Mouse (Mus musculus) forebrain, embryonic 12.5 days (tissue): Measurements from ENCODE around the gene Rps9. TPM values are rescaled to one million over a fixed set of nuclear protein-coding genes. Genes with fewer than 3 reads are reported as not detected.

Source experiments
- ATAC-seq: fragments of 200-750 bp; cut with Nextera tagmentation; 2 replicates; pipeline ENCODE4 v1.8.0; 2017; ENCODE audit warnings: moderate TSS enrichment; ENCODE audit not compliant: low FRiP score
- H3K27ac ChIP-seq: fragments of 300-500 bp; sonication (generic); 2 replicates; pipeline ENCODE4 v1.5.1; 2016; ENCODE audit warnings: mild to moderate bottlenecking
- H3K27me3 ChIP-seq: fragments of 300-500 bp; sonication (generic); 2 replicates; pipeline ENCODE4 v1.6.1; 2016; ENCODE audit warnings: mild to moderate bottlenecking
- H3K36me3 ChIP-seq: fragments of 300-500 bp; sonication (generic); replicated peaks from 2 replicates; pipeline ENCODE4 v1.6.1; 2016; ENCODE audit warnings: mild to moderate bottlenecking
- H3K4me1 ChIP-seq: fragments of 300-500 bp; sonication (generic); 2 replicates; pipeline ENCODE4 v1.6.1; 2016
- H3K4me2 ChIP-seq: fragments of 300-500 bp; sonication (generic); 2 replicates; pipeline ENCODE4 v1.6.1; 2016; ENCODE audit warnings: mild to moderate bottlenecking, moderate library complexity
- H3K4me3 ChIP-seq: fragments of 300-500 bp; sonication (generic); replicated peaks from 2 replicates; pipeline ENCODE4 v1.5.1; 2016; ENCODE audit warnings: mild to moderate bottlenecking
- H3K9ac ChIP-seq: fragments of 300-500 bp; sonication (generic); 2 replicates; pipeline ENCODE4 v1.6.1; 2016; ENCODE audit warnings: mild to moderate bottlenecking
- H3K9me3 ChIP-seq: fragments of 300-500 bp; sonication (generic); 2 replicates; pipeline ENCODE4 v1.6.1; 2016
- WGBS: fragments of 180-500 bp; shearing (Covaris S2); methylation state at CpG from one replicate; pipeline ENCODE4 v1.1.7; 2016; 5-methylcytosine and 5-hydroxymethylcytosine counted together
- polyA plus RNA-seq: library from polyadenylated mRNA; unstranded; fragments of >200 nt; fragmentation: Nextera tagmentation; extraction: Ambion mirVana; gene quantifications from 2 replicates; pipeline ENCODE4 v1.2.1, GENCODE M21; 2016

Rps9 gene
- 1,127 and 1,163 TPM in 2 replicates for polyA plus RNA-seq

GRCm38 (mm10) chr7:3703879-3704441 is at the start of gene Rps9:
TSS of gene Rps9 (plus strand) at chr7:3703993.
- ATAC-seq, result peak; percentile 97
- Histone ChIP-seq H3K9me3 (no peaks in the 10 kb centered on the region), H3K27me3 (no peaks in the 10 kb centered on the region), H3K9ac (peak within 1 kb of the TSS; percentile 93), H3K4me3 (peak within 1 kb of the TSS; percentile 88), H3K27ac (peak within 1 kb of the TSS; percentile 95), H3K4me2 (peak within 1 kb of the TSS; percentile 93), H3K36me3 (peaks cover 55% of the 10 kb centered on the region), H3K4me1 (peaks cover 23% of the 10 kb centered on the region)
- 1% methylated on average over 42 of the region's 42 CpGs for WGBS

- no peak for ATAC-seq
- Histone ChIP-seq H3K27me3 (no peaks in the 10 kb centered on the region), H3K9ac (no peak overlapping the region), H3K9me3 (no peaks in the 10 kb centered on the region), H3K36me3 (peaks cover 99% of the 10 kb centered on the region), H3K4me3 (no peak overlapping the region), H3K27ac (no peak overlapping the region), H3K4me2 (no peak overlapping the region), H3K4me1 (no peaks in the 10 kb centered on the region)
- WGBS, result 94% methylated on average over 4 of the region's 4 CpGs
Observed at GRCm38 (mm10) chr7:3656966-3657365, 46.8 kb upstream of the Rps9 start.

DNA sequence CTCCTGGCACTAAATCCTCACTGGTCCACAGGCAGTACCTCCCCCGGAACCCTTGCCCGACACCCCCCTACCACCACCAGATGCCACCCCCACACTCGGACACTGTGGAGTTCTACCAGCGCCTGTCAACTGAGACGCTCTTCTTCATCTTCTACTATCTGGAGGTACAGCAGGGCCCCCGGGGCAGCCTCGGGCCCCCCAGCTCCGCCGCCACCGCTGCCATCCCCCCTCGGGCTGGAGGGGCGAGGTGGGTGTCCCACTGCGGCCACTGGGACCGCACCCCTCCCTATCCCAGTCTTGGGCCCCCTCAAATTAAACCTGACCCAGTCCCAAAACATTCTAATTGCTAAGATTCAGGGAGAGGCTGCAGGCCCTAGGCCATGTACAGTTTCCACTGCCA is 45.2 kb upstream of the Rps9 start:
- Histone ChIP-seq H3K36me3 (peaks cover 99% of the 10 kb centered on the region), H3K27ac (no peak overlapping the region), H3K4me3 (no peak overlapping the region), H3K27me3 (no peaks in the 10 kb centered on the region), H3K4me2 (no peak overlapping the region), H3K9ac (no peak overlapping the region), H3K4me1 (peaks cover 2% of the 10 kb centered on the region), H3K9me3 (no peaks in the 10 kb centered on the region)
- no peak for ATAC-seq
- WGBS, result 93% methylated on average over 14 of the region's 14 CpGs

DNA sequence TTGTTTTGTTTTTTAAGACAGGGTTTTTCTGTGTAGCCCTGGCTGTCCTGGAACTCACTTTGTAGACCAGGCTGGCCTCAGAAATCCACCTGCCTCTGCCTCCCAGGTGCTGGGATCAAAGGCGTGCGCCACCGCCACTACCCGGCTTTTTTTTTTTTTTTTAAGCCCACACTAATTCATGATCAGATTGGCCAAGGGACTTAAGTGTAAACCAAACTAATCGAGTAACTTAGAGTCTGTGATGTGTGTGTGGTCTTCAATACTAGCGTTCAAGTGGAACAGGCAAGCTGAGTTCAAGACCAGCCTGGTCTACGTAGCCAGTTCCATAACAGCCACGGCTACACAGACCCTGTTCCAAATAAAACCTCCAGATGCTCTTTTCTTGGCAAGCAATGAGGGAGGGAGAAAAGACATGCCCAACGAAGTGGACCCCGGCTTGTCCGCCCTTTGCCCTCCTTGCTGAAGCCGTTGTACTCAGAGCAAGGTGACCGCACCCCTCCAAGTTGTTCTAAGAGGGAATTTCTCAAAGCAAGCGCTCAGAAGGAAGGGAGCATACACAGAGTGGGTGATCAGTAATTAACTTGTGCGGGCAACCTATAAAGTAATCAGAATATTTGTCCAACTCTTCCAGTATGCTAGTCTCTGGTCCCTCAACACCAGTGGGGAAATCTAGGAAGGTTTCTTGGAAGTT is 39.1 kb upstream of the Rps9 start:
- Histone ChIP-seq H3K4me1 (peaks cover 20% of the 10 kb centered on the region), H3K4me2 (peak overlapping the region; percentile 79), H3K27ac (peak overlapping the region; percentile 78), H3K9ac (peak overlapping the region; percentile 72), H3K4me3 (peak overlapping the region; percentile 62), H3K36me3 (peaks cover 39% of the 10 kb centered on the region), H3K27me3 (no peaks in the 10 kb centered on the region), H3K9me3 (no peaks in the 10 kb centered on the region)
- ATAC-seq, result peak; percentile 30; the same call in 1 of the 2 replicates
- 35% methylated on average over 15 of the region's 15 CpGs for WGBS

DNA sequence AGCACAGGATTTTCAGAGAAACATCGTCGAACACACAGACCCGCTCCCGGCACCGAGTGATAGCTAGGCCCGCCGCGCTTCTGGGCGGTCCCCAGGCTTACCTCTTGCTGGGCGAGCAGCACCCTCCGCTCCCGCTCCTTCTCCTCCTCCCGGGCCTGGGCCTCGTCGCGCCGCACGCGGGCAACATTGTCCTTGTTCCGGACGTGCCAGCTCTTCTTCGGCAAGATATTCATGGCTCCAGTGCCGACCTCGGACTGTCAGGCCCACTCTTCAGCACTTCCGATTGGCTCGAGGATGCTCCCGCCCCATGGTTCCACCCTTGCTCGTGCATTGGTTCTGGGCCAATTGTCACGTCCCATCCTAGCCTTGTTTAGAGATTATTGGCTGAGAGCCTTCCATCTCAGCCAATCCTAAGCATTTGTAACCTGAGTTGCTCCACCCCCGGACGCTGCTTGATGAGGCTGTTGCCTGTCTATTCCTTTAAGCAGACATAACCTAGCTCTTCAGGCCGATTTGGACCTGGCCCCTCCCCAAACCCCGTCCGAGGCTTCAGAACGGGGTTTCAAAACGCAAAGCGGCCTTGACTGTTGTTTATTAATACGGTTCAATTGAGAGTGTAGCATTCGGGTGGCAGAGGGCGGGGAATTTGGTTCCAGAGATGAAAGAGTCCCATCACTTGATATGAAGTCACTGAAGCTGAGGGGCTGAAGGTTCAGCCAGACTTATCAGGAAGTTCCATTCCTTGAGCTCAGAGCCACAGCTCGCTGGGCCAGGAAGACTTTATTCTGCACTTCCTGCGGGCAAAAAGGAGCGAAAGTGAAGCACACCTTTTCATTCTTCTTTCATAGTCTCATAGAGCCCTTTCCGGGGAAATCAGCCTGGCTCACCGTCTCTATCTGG is 38.3 kb upstream of the Rps9 start, which contains the start of gene Leng1:
Gene Leng1, minus strand, starts transcription at position 626 of the 900 bp plus-strand sequence.
- Histone ChIP-seq H3K4me2 (peak within 1 kb of the TSS; percentile 79), H3K27me3 (no peaks in the 10 kb centered on the region), H3K4me3 (peak within 1 kb of the TSS; percentile 62), H3K27ac (peak within 1 kb of the TSS; percentile 78), H3K9ac (peak within 1 kb of the TSS; percentile 72), H3K36me3 (peaks cover 31% of the 10 kb centered on the region), H3K9me3 (no peaks in the 10 kb centered on the region), H3K4me1 (peaks cover 20% of the 10 kb centered on the region)
- WGBS, result 5% methylated on average over 43 of the region's 45 CpGs
- ATAC-seq, result peak; percentile 99

DNA sequence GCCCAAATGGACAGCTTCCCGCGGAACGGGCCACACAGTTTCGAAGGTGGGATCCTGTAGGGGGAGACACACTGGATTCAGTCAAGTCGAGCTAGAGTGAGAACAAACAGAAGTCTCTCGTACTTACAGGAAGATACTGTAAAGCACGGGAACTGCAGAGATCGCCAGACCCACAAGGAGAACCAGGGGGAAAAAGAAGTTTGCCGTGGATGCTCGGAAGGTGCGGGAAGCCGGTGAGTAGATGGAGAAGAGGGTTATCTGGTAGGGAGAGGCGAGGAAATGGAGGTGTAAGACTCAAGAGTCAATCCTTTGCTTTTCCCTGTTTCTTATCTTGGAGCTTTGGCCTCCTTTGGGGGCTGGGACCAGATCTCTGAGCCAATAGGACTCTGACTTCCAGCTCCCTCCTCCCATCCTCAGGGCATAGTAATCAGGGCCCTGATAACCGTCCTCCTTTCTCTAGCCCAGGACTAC is 36.8 kb upstream of the Rps9 start:
- Histone ChIP-seq H3K27me3 (no peaks in the 10 kb centered on the region), H3K9me3 (no peaks in the 10 kb centered on the region), H3K4me3 (no peak overlapping the region), H3K4me2 (no peak overlapping the region), H3K4me1 (peaks cover 20% of the 10 kb centered on the region), H3K9ac (no peak overlapping the region), H3K36me3 (peaks cover 17% of the 10 kb centered on the region), H3K27ac (no peak overlapping the region)
- WGBS, result 18% methylated on average over 14 of the region's 14 CpGs
- ATAC-seq, result no peak

GRCm38 (mm10) chr7:3674507-3675227 is 29.1 kb upstream of the Rps9 start:
- no peaks in the 10 kb centered on the region for H3K9me3 ChIP-seq
- no peak overlapping the region for H3K9ac ChIP-seq
- no peaks in the 10 kb centered on the region; the same call in 1 of the 2 replicates for H3K36me3 ChIP-seq
- H3K4me3 ChIP-seq, result no peak overlapping the region
- H3K27ac ChIP-seq, result no peak overlapping the region
- no peaks in the 10 kb centered on the region for H3K27me3 ChIP-seq
- ATAC-seq, result peak; percentile 90
- H3K4me1 ChIP-seq, result no peaks in the 10 kb centered on the region
- H3K4me2 ChIP-seq, result no peak overlapping the region
- 78% methylated on average over 10 of the region's 10 CpGs for WGBS

DNA sequence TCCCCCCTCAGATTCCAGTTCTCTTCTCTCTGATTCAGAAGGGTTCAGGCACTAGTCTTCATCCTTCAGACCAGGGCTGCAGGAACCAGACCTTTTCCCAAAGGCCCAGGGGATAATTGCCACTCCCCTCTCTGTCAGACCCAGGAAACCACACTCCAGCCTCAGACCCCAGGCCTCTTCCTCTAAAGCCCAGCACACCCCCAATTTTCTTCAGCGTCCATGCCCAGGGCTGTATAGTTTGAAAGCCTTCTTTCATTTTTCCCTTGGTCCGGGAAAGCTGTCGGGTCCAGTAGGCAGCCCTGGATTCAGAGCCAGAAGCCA is 28.6 kb upstream of the Rps9 start:
- H3K27me3 ChIP-seq, result no peaks in the 10 kb centered on the region
- no peak overlapping the region for H3K9ac ChIP-seq
- no peak overlapping the region for H3K4me3 ChIP-seq
- H3K9me3 ChIP-seq, result no peaks in the 10 kb centered on the region
- no peaks in the 10 kb centered on the region for H3K4me1 ChIP-seq
- WGBS, result 76% methylated on average over 3 of the region's 3 CpGs
- H3K27ac ChIP-seq, result no peak overlapping the region
- ATAC-seq, result no peak; the same call in 1 of the 2 replicates
- no peaks in the 10 kb centered on the region; the same call in 1 of the 2 replicates for H3K36me3 ChIP-seq
- H3K4me2 ChIP-seq, result no peak overlapping the region

DNA sequence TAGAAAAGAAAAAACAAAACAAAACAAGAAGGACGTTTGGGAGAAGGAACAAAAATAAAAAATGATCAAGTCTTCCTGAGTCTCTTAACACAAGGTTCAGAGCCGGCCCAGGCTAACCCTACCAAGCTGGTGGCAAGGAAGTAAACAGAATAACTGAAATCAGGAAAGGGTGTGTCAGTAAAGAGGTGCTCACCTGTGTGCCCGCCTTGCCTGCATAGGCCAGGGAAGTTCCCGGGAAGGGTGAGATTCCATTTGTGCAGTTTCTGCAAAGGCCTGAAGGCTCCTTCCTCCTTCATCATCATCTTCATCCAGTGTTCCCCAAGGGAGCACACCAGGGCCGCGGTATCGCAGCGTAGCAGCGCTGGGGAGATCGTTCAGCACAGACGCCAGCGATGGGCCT is 27.4 kb upstream of the Rps9 start:
- no peak overlapping the region for H3K9ac ChIP-seq
- no peaks in the 10 kb centered on the region; the same call in 1 of the 2 replicates for H3K36me3 ChIP-seq
- H3K4me3 ChIP-seq, result no peak overlapping the region
- H3K4me1 ChIP-seq, result no peaks in the 10 kb centered on the region
- no peak overlapping the region for H3K27ac ChIP-seq
- H3K4me2 ChIP-seq, result no peak overlapping the region
- WGBS, result 89% methylated on average over 12 of the region's 12 CpGs
- H3K9me3 ChIP-seq, result no peaks in the 10 kb centered on the region
- no peaks in the 10 kb centered on the region for H3K27me3 ChIP-seq
- no peak for ATAC-seq

- WGBS, result 52% methylated on average over 9 of the region's 9 CpGs
- no peaks in the 10 kb centered on the region; the same call in 1 of the 2 replicates for H3K36me3 ChIP-seq
- no peak within 1 kb of the TSS for H3K27ac ChIP-seq
- H3K9me3 ChIP-seq, result no peaks in the 10 kb centered on the region
- H3K27me3 ChIP-seq, result no peaks in the 10 kb centered on the region
- no peak within 1 kb of the TSS for H3K4me3 ChIP-seq
- no peaks in the 10 kb centered on the region for H3K4me1 ChIP-seq
- H3K4me2 ChIP-seq, result no peak within 1 kb of the TSS
- no peak within 1 kb of the TSS for H3K9ac ChIP-seq
- ATAC-seq, result no peak
Observed at GRCm38 (mm10) chr7:3677342-3677741, 26.5 kb upstream of the Rps9 start, which contains the start of gene Tmc4. TSS of gene Tmc4 (minus strand) at chr7:3677553.

- no peak overlapping the region for H3K4me2 ChIP-seq
- H3K9me3 ChIP-seq, result no peaks in the 10 kb centered on the region
- WGBS, result 70% methylated on average over 10 of the region's 10 CpGs
- H3K27ac ChIP-seq, result peak overlapping the region; percentile 77
- H3K36me3 ChIP-seq, result 0 out of 2 replicates have a peak, but pooled peaks cover 17% of the 10 kb centered on the region
- no peaks in the 10 kb centered on the region for H3K27me3 ChIP-seq
- no peak overlapping the region for H3K9ac ChIP-seq
- H3K4me3 ChIP-seq, result no peak overlapping the region
- ATAC-seq, result peak; percentile 80
- H3K4me1 ChIP-seq, result peaks cover 18% of the 10 kb centered on the region
Observed at GRCm38 (mm10) chr7:3683908-3684550, 19.8 kb upstream of the Rps9 start.
